Mouse (Mus musculus) kidney, adult 2 months (tissue): ENCODE results near the gene Wdr5b.

Experiments used
- CTCF ChIP-seq: fragments of 200-500 bp; conservative IDR thresholded peaks from 2 replicates; pipeline ENCODE4 v1.5.1; 2011; ENCODE audit warnings: low read depth, mild to moderate bottlenecking, control low read depth, low read length, moderate library complexity, mixed read lengths; ENCODE audit not compliant: insufficient read depth, insufficient read length
- POLR2A ChIP-seq: fragments of 200-500 bp; IDR thresholded peaks from one replicate; pipeline ENCODE4 v1.6.1; 2011; ENCODE audit warnings: low read depth, low read length, control low read depth

DNA sequence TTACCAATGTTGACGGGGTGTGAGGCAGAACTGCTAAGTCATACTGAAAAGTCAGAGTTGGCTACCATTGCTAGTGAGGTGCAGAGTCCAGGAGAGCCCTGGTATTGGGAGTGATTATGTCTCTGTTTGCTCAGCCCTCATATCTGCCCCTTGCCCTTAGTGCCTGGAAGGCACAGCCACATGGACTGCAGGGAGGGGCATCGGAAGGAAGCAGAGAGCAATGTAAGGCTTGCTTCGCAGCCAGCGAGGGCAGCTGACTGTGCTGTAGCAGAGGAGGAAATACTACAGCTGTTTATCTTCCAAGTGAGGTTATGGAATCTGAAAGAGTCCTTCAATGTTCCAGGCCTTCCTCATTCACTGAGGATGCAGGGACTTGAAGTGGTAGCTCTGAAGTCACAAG lies 46.9 kb downstream of the Wdr5b start:
- TF ChIP-seq CTCF (no peak), POLR2A (no peak)
